Mouse (Mus musculus): ENCODE data around the gene Med10.

- TF ChIP-seq MAFK (IDR thresholded peaks at IDR 0.05; ENCODE audit: insufficient read depth, low read depth, low read length) (no peak), HCFC1 (IDR thresholded peaks at IDR 0.05; ENCODE audit: borderline replicate concordance, insufficient read depth, low read length) (no peak), ZNF384 (IDR thresholded peaks at IDR 0.05; ENCODE audit: low read depth, low read length) (no peak)
Observed at GRCm38 (mm10) chr13:69810936-69811680, 8.9 kb downstream of the Med10 start.
